Mouse (Mus musculus): ENCODE data around the gene Cdk5rap3. TPM values are rescaled to one million over a fixed set of nuclear protein-coding genes. Genes with fewer than 3 reads are reported as not detected.

The Cdk5rap3 gene
- polyA plus RNA-seq (2012; rRNA removed) = 94.2 and 95.5 TPM in 2 replicates

DNA sequence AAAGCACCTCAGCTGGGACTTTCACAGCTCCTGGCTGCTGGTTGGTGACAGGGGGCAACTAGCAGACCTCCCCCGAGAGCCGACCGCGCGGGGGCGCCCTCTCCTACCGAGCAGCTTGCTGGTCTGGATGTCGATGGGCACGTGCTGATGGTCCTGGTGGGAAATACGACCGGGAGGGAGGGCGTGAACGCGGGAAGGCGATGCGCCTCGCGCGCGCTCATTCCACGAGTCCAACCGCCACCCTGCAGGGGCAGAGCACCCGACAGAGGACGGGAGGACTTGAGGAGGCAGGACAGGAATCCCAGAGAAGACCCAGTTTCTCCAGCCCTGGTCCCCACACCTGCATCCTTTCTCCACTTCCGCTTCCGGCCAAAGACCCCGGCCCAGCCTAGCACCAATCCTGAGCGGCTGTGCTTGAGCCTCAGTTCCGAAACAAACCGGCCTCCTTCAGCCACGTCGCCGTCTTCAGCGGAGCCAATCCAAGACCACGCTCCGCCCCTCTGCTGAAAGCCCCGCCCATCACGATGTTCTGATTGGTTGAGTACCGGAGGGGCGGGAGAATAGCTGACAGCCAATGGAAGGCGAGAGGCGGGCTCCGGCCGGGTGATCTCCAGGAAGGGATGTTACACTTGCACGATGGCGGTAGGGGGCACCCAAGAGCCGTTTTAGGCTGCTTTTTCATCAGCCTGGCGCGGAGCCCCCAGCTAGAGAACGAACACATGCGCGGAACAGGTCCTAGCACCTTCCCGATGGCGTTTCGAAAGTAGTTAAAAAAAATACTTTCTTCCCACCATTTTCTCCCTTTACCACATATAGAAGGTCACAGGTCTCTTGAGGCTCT, at the start of gene Cdk5rap3:
TSS of gene Cdk5rap3 (minus strand) at position 453 of the 841 bp plus-strand sequence.
- Histone ChIP-seq H3K27me3 (ENCODE audit: control insufficient read depth, insufficient read depth, low read length) (no peaks in the 10 kb centered on the region), H3K4me3 (ENCODE audit: control insufficient read depth, insufficient read depth, low read length) (peak within 1 kb of the TSS; percentile 69), H3K36me3 (ENCODE audit: control insufficient read depth, insufficient read depth, low read length) (0 out of 2 replicates have a peak, but pooled peaks cover under 1% of the 10 kb centered on the region), H3K27ac (ENCODE audit: control insufficient read depth, insufficient read depth, low read length) (peak within 1 kb of the TSS; percentile 55), H3K4me1 (replicated peaks; ENCODE audit: control insufficient read depth, insufficient read depth, low read length) (peaks cover 30% of the 10 kb centered on the region)
- peak; percentile 100 for DNase-seq
- peak; percentile 86 for TF ChIP-seq POLR2A (IDR thresholded peaks at IDR 0.05; ENCODE audit: control insufficient read depth, extremely low read depth, insufficient read depth, low read length, poor library complexity)
- peak; percentile 82 for TF ChIP-seq CTCF (IDR thresholded peaks at IDR 0.05; ENCODE audit: borderline replicate concordance, control insufficient read depth, extremely low read depth, insufficient read depth, low read length, poor library complexity)
- WGBS = under 1% methylated on average over 55 of the region's 55 CpGs

DNA sequence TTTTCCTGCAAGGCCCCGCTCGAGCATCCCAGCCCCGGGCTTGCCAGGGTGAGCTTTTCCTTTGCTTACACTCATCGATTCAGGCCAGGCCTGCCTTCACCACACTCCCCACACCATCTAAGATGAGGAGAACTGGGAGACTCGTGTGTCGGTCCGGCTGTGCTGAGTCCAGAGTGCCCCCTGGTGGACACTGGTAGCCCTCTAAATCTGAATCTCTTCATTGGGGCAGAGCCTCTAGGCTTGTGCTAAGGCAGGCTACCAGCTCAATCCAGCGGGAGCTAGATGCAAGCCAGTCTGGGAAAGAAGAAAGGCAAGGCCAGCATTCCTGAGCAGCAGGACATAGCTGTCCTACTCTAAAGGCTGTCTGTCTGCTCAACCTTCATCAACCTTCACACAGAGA, 47.3 kb upstream of the Cdk5rap3 start:
- Histone ChIP-seq H3K27ac (ENCODE audit: control insufficient read depth, insufficient read depth, low read length) (no peak overlapping the region), H3K36me3 (ENCODE audit: control insufficient read depth, insufficient read depth, low read length) (peaks cover 20% of the 10 kb centered on the region), H3K27me3 (ENCODE audit: control insufficient read depth, insufficient read depth, low read length) (no peaks in the 10 kb centered on the region), H3K4me1 (replicated peaks; ENCODE audit: control insufficient read depth, insufficient read depth, low read length) (peaks cover 43% of the 10 kb centered on the region), H3K4me3 (ENCODE audit: control insufficient read depth, insufficient read depth, low read length) (no peak overlapping the region)
- DNase-seq = peak; percentile 87
- 32% methylated on average over 8 of the region's 8 CpGs for WGBS
- TF ChIP-seq CTCF (IDR thresholded peaks at IDR 0.05; ENCODE audit: borderline replicate concordance, control insufficient read depth, extremely low read depth, insufficient read depth, low read length, poor library complexity) (peak; percentile 86; the same call in 1 of the 2 replicates), POLR2A (IDR thresholded peaks at IDR 0.05; ENCODE audit: control insufficient read depth, extremely low read depth, insufficient read depth, low read length, poor library complexity) (no peak)

GRCm38 (mm10) chr11:96957061-96957805, 40.9 kb upstream of the Cdk5rap3 start:
- no peak for TF ChIP-seq CTCF (IDR thresholded peaks at IDR 0.05; ENCODE audit: borderline replicate concordance, control insufficient read depth, extremely low read depth, insufficient read depth, low read length, poor library complexity)
- TF ChIP-seq POLR2A (IDR thresholded peaks at IDR 0.05; ENCODE audit: control insufficient read depth, extremely low read depth, insufficient read depth, low read length, poor library complexity) = no peak
- H3K27ac ChIP-seq (ENCODE audit: control insufficient read depth, insufficient read depth, low read length) = peak overlapping the region; percentile 84
- peaks cover 55% of the 10 kb centered on the region for H3K36me3 ChIP-seq (ENCODE audit: control insufficient read depth, insufficient read depth, low read length)
- peaks cover 53% of the 10 kb centered on the region for H3K4me1 ChIP-seq (replicated peaks; ENCODE audit: control insufficient read depth, insufficient read depth, low read length)
- 52% methylated on average over 10 of the region's 10 CpGs for WGBS
- H3K4me3 ChIP-seq (ENCODE audit: control insufficient read depth, insufficient read depth, low read length) = no peak overlapping the region
- H3K27me3 ChIP-seq (ENCODE audit: control insufficient read depth, insufficient read depth, low read length) = no peaks in the 10 kb centered on the region
- peak; percentile 53 for DNase-seq

DNA sequence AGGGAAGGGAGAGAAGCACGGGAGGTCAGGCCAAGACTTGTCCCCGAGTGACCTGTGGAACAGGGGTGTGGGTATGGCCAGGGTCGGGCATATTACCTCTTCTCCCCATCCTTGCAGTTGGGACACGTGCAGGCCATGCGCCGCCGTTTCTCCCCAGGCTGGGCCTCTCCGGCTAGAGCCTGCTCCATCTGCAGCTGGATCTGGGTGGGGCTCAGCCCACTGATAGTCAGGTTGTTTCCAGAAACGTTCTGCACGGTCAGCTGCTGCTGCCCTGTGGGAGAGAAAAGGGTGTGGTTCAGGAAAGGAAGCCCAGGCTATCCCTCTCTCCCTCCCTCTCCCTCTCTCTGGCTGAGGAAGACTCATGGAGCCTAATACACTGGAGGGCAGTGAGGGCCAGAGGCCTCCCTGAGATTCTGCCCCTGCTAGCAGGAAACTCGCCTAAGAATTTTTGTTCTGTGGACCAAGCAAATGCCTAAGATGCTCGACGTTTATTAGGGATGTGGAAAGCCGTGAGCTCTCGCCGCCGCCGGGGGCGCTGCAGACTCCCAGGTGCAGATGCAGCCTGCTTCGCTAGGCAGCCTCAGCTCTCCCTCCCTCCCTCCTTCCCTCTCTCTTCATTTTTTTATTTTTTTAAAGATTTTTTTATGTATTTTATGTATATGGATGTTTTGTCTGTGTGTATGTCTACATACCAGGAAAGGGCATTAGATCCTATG, 39.9 kb upstream of the Cdk5rap3 start:
- TF ChIP-seq CTCF (IDR thresholded peaks at IDR 0.05; ENCODE audit: borderline replicate concordance, control insufficient read depth, extremely low read depth, insufficient read depth, low read length, poor library complexity) = no peak
- no peak for TF ChIP-seq POLR2A (IDR thresholded peaks at IDR 0.05; ENCODE audit: control insufficient read depth, extremely low read depth, insufficient read depth, low read length, poor library complexity)
- Histone ChIP-seq H3K4me3 (ENCODE audit: control insufficient read depth, insufficient read depth, low read length) (no peak overlapping the region), H3K27me3 (ENCODE audit: control insufficient read depth, insufficient read depth, low read length) (no peaks in the 10 kb centered on the region), H3K36me3 (ENCODE audit: control insufficient read depth, insufficient read depth, low read length) (peaks cover 46% of the 10 kb centered on the region), H3K27ac (ENCODE audit: control insufficient read depth, insufficient read depth, low read length) (peak overlapping the region; percentile 9; the same call in 1 of the 2 replicates), H3K4me1 (replicated peaks; ENCODE audit: control insufficient read depth, insufficient read depth, low read length) (peaks cover 60% of the 10 kb centered on the region)
- no peak for DNase-seq
- WGBS = 87% methylated on average over 20 of the region's 20 CpGs

- WGBS = 95% methylated on average over 4 of the region's 4 CpGs
- no peaks in the 10 kb centered on the region for H3K27me3 ChIP-seq (ENCODE audit: control insufficient read depth, insufficient read depth, low read length)
- H3K4me3 ChIP-seq (ENCODE audit: control insufficient read depth, insufficient read depth, low read length) = no peak overlapping the region
- TF ChIP-seq POLR2A (IDR thresholded peaks at IDR 0.05; ENCODE audit: control insufficient read depth, extremely low read depth, insufficient read depth, low read length, poor library complexity) = no peak
- no peak for TF ChIP-seq CTCF (IDR thresholded peaks at IDR 0.05; ENCODE audit: borderline replicate concordance, control insufficient read depth, extremely low read depth, insufficient read depth, low read length, poor library complexity)
- H3K27ac ChIP-seq (ENCODE audit: control insufficient read depth, insufficient read depth, low read length) = no peak overlapping the region
- no peak for DNase-seq
- peaks cover 39% of the 10 kb centered on the region for H3K36me3 ChIP-seq (ENCODE audit: control insufficient read depth, insufficient read depth, low read length)
- peaks cover 53% of the 10 kb centered on the region for H3K4me1 ChIP-seq (replicated peaks; ENCODE audit: control insufficient read depth, insufficient read depth, low read length)
Observed at GRCm38 (mm10) chr11:96955094-96955493, 38.8 kb upstream of the Cdk5rap3 start.

DNA sequence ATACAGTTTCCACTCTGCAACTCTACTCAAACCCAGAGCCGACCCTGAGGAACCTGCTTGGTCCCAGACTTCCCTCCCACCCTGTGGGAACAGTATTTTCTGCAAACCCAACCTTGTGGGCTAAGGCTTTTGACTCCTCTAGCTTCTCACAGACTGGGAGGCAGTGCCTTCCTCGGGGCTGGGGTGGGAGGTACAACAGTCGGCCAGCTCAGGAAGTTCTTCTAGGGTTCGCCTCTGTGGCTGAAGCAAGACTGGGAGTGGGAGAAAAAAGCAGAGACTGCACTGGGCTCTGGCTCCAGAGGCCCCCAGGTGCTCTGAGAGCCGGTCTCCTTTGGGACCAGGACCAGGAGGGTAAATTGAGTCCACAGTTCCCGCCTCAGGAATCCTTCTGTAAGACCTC, 36.6 kb upstream of the Cdk5rap3 start:
- DNase-seq = no peak
- WGBS = 27% methylated on average over 6 of the region's 6 CpGs
- Histone ChIP-seq H3K27me3 (ENCODE audit: control insufficient read depth, insufficient read depth, low read length) (no peaks in the 10 kb centered on the region), H3K36me3 (ENCODE audit: control insufficient read depth, insufficient read depth, low read length) (peaks cover 34% of the 10 kb centered on the region), H3K4me3 (ENCODE audit: control insufficient read depth, insufficient read depth, low read length) (no peak overlapping the region), H3K4me1 (replicated peaks; ENCODE audit: control insufficient read depth, insufficient read depth, low read length) (peaks cover 38% of the 10 kb centered on the region), H3K27ac (ENCODE audit: control insufficient read depth, insufficient read depth, low read length) (peak overlapping the region; percentile 76)
- no peak for TF ChIP-seq CTCF (IDR thresholded peaks at IDR 0.05; ENCODE audit: borderline replicate concordance, control insufficient read depth, extremely low read depth, insufficient read depth, low read length, poor library complexity)
- no peak for TF ChIP-seq POLR2A (IDR thresholded peaks at IDR 0.05; ENCODE audit: control insufficient read depth, extremely low read depth, insufficient read depth, low read length, poor library complexity)
